Mouse (Mus musculus) gastrocnemius, adult 8-10 months (tissue): ENCODE results near the gene Brd9. TPM values are rescaled to one million over a fixed set of nuclear protein-coding genes. Genes with fewer than 3 reads are reported as not detected.
"Not testable (repeated sequence)": the region's sequence is repeated elsewhere in the genome, so short reads cannot be mapped to it uniquely, and the experiment has no call there.

ENCODE experiments used
- DNase-seq, 2 experiments: peaks; one replicate each; pipeline ENCODE4 v3.0.0; 2022; ENCODE audit warnings: low spot score in 2 of 2
- microRNA-seq: library from miRNA; unstranded; fragments of <30 nt; microRNA quantifications from one replicate; pipeline ENCODE4 v1.2.0, GENCODE M21; 2022
- total RNA-seq, 4 experiments: library from RNA; stranded (reverse); gene quantifications; 2 replicates each; pipeline ENCODE4 v1.2.4; 2022

Brd9 gene
- total RNA-seq, 4 experiments from 2014 or later, result 5.4 to 8.6 (median 8.1) TPM

- DNase-seq, result no peak
These were observed 52.7 kb downstream of the Brd9 start for GRCm38 (mm10) chr13:73990325-73990724.

- no peak for DNase-seq
These were observed 53.1 kb downstream of the Brd9 start for GRCm38 (mm10) chr13:73990761-73991160.

- no peak for DNase-seq
These were observed 53.7 kb downstream of the Brd9 start for GRCm38 (mm10) chr13:73991267-73991666.

- DNase-seq, result no peak
These were observed 58.8 kb downstream of the Brd9 start for GRCm38 (mm10) chr13:73996456-73996855.

- DNase-seq, result no peak
These were observed 62.9 kb downstream of the Brd9 start for GRCm38 (mm10) chr13:74000519-74000918.

- DNase-seq, result no peak
These were observed 63.4 kb downstream of the Brd9 start for GRCm38 (mm10) chr13:74000961-74001360.

GRCm38 (mm10) chr13:74001492-74001891, 63.9 kb downstream of the Brd9 start:
- DNase-seq, result no peak

- DNase-seq, result not testable (repeated sequence)
These were observed 69.3 kb downstream of the Brd9 start for GRCm38 (mm10) chr13:74006881-74007280.

GRCm38 (mm10) chr13:74008216-74008615, 70.6 kb downstream of the Brd9 start:
- not testable (repeated sequence) for DNase-seq

GRCm38 (mm10) chr13:74008948-74009718, 71.5 kb downstream of the Brd9 start, which contains the start of gene Tppp:
Gene Tppp (plus strand): TSS chr13:74009407.
- DNase-seq, result peak; percentile 91 to 94

GRCm38 (mm10) chr13:74009791-74010614, 72.4 kb downstream of the Brd9 start:
- DNase-seq, result peak in 1 of 2 experiments; percentile 28

Small RNAs within 50 kb of the gene (microRNA-seq; reads per million reads assigned to microRNA genes)
- gene Gm25197, result not detected

Other genes starting within 250 kb of the Brd9 start
- not detected for gene Slc6a19, start 232.9 kb upstream of the Brd9 start, total RNA-seq
- gene Slc12a7, start 204.7 kb upstream of the Brd9 start, total RNA-seq, result 1 to 10 TPM; 3.5 to 5.1 (median 3.6) TPM
- gene Nkd2, start 90.2 kb upstream of the Brd9 start, total RNA-seq, result 1 to 10 TPM in 3 of 4 experiments, under 1 TPM in 1; 0.97 to 1.7 (median 1.4) TPM
- under 1 TPM in 1 of 4 experiments, not detected in 3; 0.16 TPM for gene Trip13, start within 50 bp of the Brd9 start, total RNA-seq
- gene Zdhhc11, start 26.0 kb downstream of the Brd9 start, total RNA-seq, result not detected
- 1 to 10 TPM; 5.5 to 8.8 (median 6.9) TPM for gene Tppp, start 71.6 kb downstream of the Brd9 start, total RNA-seq
- gene Cep72, start 124.5 kb downstream of the Brd9 start, total RNA-seq, result under 1 TPM in 3 of 4 experiments, not detected in 1; 0.12 to 0.48 (median 0.34) TPM
- under 1 TPM in 2 of 4 experiments, not detected in 2; 0.07 to 0.11 TPM for gene Slc9a3, start 183.6 kb downstream of the Brd9 start, total RNA-seq